Mouse (Mus musculus) central nervous system, embryonic 14 days (tissue): Measurements from ENCODE around the gene B230104I21Rik. TPM values are rescaled to one million over a fixed set of nuclear protein-coding genes. Genes with fewer than 3 reads are reported as not detected.

Experiments used
- polyA plus RNA-seq: library from polyadenylated mRNA; depleted of rRNA; stranded (reverse); fragments of >200 nt; gene quantifications from 2 replicates; pipeline ENCODE4 v1.2.3, GENCODE M21; 2012; rRNA removed

Gene B230104I21Rik
- polyA plus RNA-seq, result 0.06 TPM in 1 of 2 replicates, not detected in the other

GRCm38 (mm10) chr4:154335761-154336160 lies at the start of gene B230104I21Rik:
Gene B230104I21Rik, plus strand, starts transcription at chr4:154336127.

DNA sequence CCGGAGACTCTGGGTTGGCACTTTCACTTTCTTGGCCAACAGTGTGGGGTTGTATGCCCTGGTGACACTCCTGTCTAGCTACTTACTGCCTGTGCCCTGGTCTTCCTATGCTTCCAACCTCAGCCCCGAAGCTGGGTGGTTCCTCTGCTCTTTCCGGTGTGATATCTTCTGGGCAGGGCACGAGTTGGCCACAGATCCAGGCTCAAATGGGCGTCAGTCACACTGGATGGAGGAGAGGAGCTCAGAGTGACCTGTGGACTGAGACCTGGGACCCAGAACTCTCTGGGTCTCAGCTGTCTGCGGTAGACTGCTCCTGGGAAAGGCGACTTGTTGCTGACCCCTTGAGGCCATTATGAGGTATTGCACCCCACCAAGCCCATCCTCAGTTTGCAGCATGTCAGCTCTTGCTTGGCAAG lies 34.5 kb upstream of the B230104I21Rik start, which contains the start of gene Arhgef16:
Gene Arhgef16, minus strand, starts transcription at position 211 of the 416 bp plus-strand sequence.

Other genes starting within 250 kb of the B230104I21Rik start
- 3.1 and 5.3 TPM in 2 replicates for gene Trp73, start 195.9 kb upstream of the B230104I21Rik start, polyA plus RNA-seq
- 50.5 and 59.0 TPM in 2 replicates for gene Wrap73, start 193.8 kb upstream of the B230104I21Rik start, polyA plus RNA-seq
- 122 and 127 TPM in 2 replicates for gene Tprgl, start 175.5 kb upstream of the B230104I21Rik start, polyA plus RNA-seq
- 11.6 and 25.3 TPM in 2 replicates for gene Megf6, start 165.4 kb upstream of the B230104I21Rik start, polyA plus RNA-seq
- 0.39 and 2.0 TPM in 2 replicates for gene Arhgef16, start 34.5 kb upstream of the B230104I21Rik start, polyA plus RNA-seq